Mouse (Mus musculus) liver, adult 2 months (tissue): ENCODE measurements at regions not wholly inside any gene's neighbourhood (a gene's known extent, or its start where the extent isn't known, plus 50 kb on each side); places are given as distances from the start of the nearest gene placed in this dataset.

Experiments
- DNase-seq: peaks from one replicate; pipeline ENCODE4 v3.0.0-alpha.2; 2011; ENCODE audit warnings: low read depth, low spot score; ENCODE audit errors: extremely low read depth
- H3K27ac ChIP-seq: fragments of 200-500 bp; replicated peaks from 2 replicates; pipeline ENCODE4 v1.5.1; 2012; ENCODE audit warnings: low read depth, mild to moderate bottlenecking, control low read depth, inconsistent platforms, low read length; ENCODE audit not compliant: insufficient read depth
- H3K27me3 ChIP-seq: fragments of 200-500 bp; 2 replicates; pipeline ENCODE4 v1.6.1; 2012; ENCODE audit warnings: mild to moderate bottlenecking, moderate library complexity, low read length, inconsistent platforms; ENCODE audit not compliant: control insufficient read depth, insufficient read depth
- H3K36me3 ChIP-seq: fragments of 200-500 bp; 2 replicates; pipeline ENCODE4 v1.6.1; 2012; ENCODE audit warnings: low read length, inconsistent platforms; ENCODE audit not compliant: control insufficient read depth, insufficient read depth
- H3K4me1 ChIP-seq: fragments of 200-500 bp; 2 replicates; pipeline ENCODE4 v1.6.1; 2011; ENCODE audit warnings: low read length; ENCODE audit not compliant: control insufficient read depth, insufficient read depth
- H3K4me3 ChIP-seq: fragments of 200-500 bp; 2 replicates; pipeline ENCODE4 v1.5.1; 2011; ENCODE audit warnings: low read depth, mild to moderate bottlenecking, control low read depth, low read length, moderate library complexity; ENCODE audit not compliant: insufficient read depth
- H3K79me2 ChIP-seq: fragments of 200-500 bp; 2 replicates; pipeline ENCODE4 v1.6.1; 2012; ENCODE audit warnings: inconsistent platforms, mild to moderate bottlenecking, low read length, moderate library complexity; ENCODE audit not compliant: control insufficient read depth, insufficient read depth
- H3K9ac ChIP-seq: fragments of 200-500 bp; 2 replicates; pipeline ENCODE4 v1.6.1; 2012; ENCODE audit warnings: low read depth, mild to moderate bottlenecking, control low read depth, inconsistent platforms, low read length
- CTCF ChIP-seq: fragments of 200-500 bp; IDR thresholded peaks from 2 replicates; pipeline ENCODE4 v1.5.1; 2011; ENCODE audit warnings: low read depth, low read length, control low read depth
- POLR2A ChIP-seq: fragments of 200-500 bp; IDR thresholded peaks from 2 replicates; pipeline ENCODE4 v1.6.1; 2011; ENCODE audit warnings: low read length, control low read depth; ENCODE audit not compliant: insufficient read depth; ENCODE audit errors: extremely low read depth
- WGBS: fragments of 180-500 bp; shearing (Covaris S2); methylation state at CpG from one replicate; pipeline ENCODE4 v1.1.7; 2018; 5-methylcytosine and 5-hydroxymethylcytosine counted together

- Histone ChIP-seq H3K4me1 (no peaks in the 10 kb centered on the region), H3K4me3 (no peak overlapping the region), H3K36me3 (no peaks in the 10 kb centered on the region), H3K27ac (no peak overlapping the region), H3K9ac (no peak overlapping the region), H3K79me2 (no peaks in the 10 kb centered on the region), H3K27me3 (no peaks in the 10 kb centered on the region)
- peak; percentile 1 for DNase-seq
- TF ChIP-seq CTCF (no peak), POLR2A (no peak)
Measured at GRCm38 (mm10) chr8:50180682-50181081, 1336.9 kb upstream of the Tenm3 start.

GRCm38 (mm10) chr8:50164773-50165454 lies 1321.2 kb upstream of the Tenm3 start:
- Histone ChIP-seq H3K4me1 (no peaks in the 10 kb centered on the region), H3K9ac (no peak overlapping the region), H3K36me3 (no peaks in the 10 kb centered on the region), H3K79me2 (no peaks in the 10 kb centered on the region), H3K4me3 (no peak overlapping the region), H3K27me3 (no peaks in the 10 kb centered on the region), H3K27ac (no peak overlapping the region)
- DNase-seq, result no peak
- no peak for TF ChIP-seq POLR2A
- TF ChIP-seq CTCF, result no peak
- WGBS, result 52% methylated on average over 2 of the region's 2 CpGs

GRCm38 (mm10) chr8:50161076-50161475 lies 1317.3 kb upstream of the Tenm3 start:
- no peaks in the 10 kb centered on the region for H3K4me1 ChIP-seq
- no peaks in the 10 kb centered on the region for H3K27me3 ChIP-seq
- TF ChIP-seq POLR2A (no peak), CTCF (no peak)
- WGBS, result 70% methylated on average over 3 of the region's 3 CpGs
- no peak overlapping the region for H3K9ac ChIP-seq
- no peaks in the 10 kb centered on the region for H3K79me2 ChIP-seq
- no peak for DNase-seq
- no peaks in the 10 kb centered on the region for H3K36me3 ChIP-seq
- H3K27ac ChIP-seq, result no peak overlapping the region
- H3K4me3 ChIP-seq, result no peak overlapping the region

DNA sequence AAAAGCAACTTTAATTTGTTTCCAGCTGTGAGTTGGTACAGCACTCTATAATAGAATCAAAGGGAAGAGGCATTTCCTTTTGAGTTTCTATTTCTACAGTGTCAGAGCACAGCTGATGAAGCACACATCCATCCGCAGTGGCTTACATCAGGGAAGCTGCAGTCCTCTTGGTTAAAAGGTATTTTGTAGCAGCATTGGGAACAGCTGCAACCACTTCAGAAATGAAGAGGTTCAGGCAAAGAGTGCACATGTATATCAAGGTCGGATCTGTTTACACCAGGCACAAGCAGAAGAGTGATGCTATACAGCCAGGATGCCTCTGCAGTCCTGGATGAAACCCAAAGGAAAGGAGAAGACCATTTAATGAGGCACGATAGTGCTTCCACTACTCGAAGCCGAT lies 1316.6 kb upstream of the Tenm3 start:
- no peaks in the 10 kb centered on the region for H3K79me2 ChIP-seq
- H3K36me3 ChIP-seq, result no peaks in the 10 kb centered on the region
- WGBS, result 69% methylated on average over 5 of the region's 5 CpGs
- TF ChIP-seq POLR2A, result no peak
- no peak overlapping the region for H3K9ac ChIP-seq
- DNase-seq, result no peak
- H3K27me3 ChIP-seq, result no peaks in the 10 kb centered on the region
- no peak overlapping the region for H3K4me3 ChIP-seq
- H3K4me1 ChIP-seq, result no peaks in the 10 kb centered on the region
- H3K27ac ChIP-seq, result no peak overlapping the region

DNA sequence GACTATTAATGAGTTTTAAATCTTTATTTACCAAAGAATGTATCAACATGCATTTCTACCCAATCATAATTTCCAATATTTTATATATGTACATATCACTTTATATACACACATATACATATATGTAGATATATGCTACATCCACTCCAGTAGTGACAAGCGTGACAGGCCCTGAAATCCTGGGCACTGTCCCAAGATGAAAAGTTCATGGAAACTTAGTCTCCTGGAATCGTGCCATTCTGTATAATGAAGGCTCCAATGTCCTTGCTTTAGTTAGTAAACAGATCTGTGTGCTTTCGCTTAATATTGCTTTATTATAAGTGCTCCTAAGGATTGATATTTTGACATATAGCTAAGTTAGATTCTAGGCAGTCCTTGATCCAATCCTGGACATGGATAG lies 1296.1 kb upstream of the Tenm3 start:
- 77% methylated on average over 3 of the region's 3 CpGs for WGBS

DNA sequence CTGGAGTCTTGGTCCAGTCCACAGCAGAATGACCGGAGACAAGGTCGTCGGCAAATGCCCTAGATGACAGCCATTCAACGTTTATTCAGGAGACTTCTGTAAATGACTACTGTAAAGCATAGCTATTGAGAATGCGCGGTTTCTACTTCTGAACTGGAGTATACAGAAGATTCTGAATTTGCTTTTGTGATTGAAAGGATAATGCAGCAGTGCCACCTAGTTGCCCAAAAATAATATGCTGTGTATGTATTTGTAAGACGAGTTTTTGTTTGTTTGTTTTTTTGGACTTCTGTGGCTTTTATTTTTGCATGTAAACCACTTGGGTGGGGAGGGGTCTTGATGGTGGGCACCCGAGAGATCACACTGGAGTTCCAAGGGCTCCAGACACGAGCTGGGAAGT lies 1276.3 kb upstream of the Tenm3 start:
- no peaks in the 10 kb centered on the region for H3K4me1 ChIP-seq
- no peaks in the 10 kb centered on the region for H3K79me2 ChIP-seq
- H3K36me3 ChIP-seq, result no peaks in the 10 kb centered on the region
- WGBS, result 76% methylated on average over 9 of the region's 9 CpGs
- no peak overlapping the region for H3K27ac ChIP-seq
- TF ChIP-seq POLR2A, result no peak
- TF ChIP-seq CTCF, result no peak
- DNase-seq, result no peak
- H3K9ac ChIP-seq, result no peak overlapping the region
- no peaks in the 10 kb centered on the region for H3K27me3 ChIP-seq
- no peak overlapping the region for H3K4me3 ChIP-seq

More for the DNA sequence above, 1296.1 kb upstream of the Tenm3 start:
- Histone ChIP-seq H3K79me2 (no peaks in the 10 kb centered on the region), H3K36me3 (no peaks in the 10 kb centered on the region), H3K4me3 (no peak overlapping the region), H3K4me1 (no peaks in the 10 kb centered on the region), H3K9ac (no peak overlapping the region), H3K27ac (no peak overlapping the region), H3K27me3 (no peaks in the 10 kb centered on the region)
- TF ChIP-seq POLR2A (no peak), CTCF (no peak)
- no peak for DNase-seq
